Mouse (Mus musculus): ENCODE results near the gene Lcn9.
A peak's percentile ranks its signal among the peaks of the same experiment; 100 is the strongest.
"Not testable (repeated sequence)": the region's sequence is repeated elsewhere in the genome, so short reads cannot be mapped to it uniquely, and the experiment has no call there.

Lcn9 gene

DNA sequence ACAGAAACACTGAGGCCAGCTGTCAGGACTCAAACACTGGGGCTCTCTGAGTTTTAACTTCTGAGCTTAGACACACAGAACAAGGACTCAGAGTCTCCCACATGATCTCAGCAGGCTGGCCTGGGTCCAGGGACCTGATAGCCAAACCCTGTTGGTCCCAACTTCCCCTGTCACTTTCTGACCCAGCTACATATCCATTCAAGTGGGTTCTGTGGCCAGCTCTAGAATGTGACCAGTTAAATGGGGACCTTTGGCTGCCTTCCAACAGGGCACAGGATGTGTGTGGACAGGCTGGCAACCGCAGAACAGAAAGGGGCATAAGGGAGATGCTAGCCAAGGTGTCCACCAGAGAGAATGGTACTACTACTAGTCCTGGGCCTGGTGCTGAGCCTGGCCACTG, at the start of gene Lcn9:
Lcn9 (plus strand) TSS at position 348 of the 400 bp plus-strand sequence.
- DNase-seq (ENCODE audit: extremely low spot score), result no peak

DNA sequence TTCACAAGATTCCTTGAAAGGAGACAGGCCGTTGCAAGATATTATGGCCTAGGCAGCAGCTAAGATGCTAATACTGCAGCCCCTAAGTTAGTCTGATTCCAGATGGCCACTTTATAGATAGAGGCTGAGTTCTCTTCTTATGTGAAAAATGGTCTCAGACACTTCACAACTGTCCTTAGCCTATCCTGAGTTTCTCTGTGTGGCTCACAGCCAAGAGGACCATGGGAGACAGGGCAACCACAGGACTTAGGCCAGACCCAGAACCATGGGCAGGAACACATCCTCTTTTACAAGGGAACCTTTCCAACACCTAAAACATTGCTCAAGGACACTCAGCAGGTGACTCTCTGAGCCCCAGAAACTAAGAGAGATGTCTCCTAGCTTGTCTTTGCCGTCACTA, 49.4 kb upstream of the Lcn9 start:
- no peak for DNase-seq (ENCODE audit: extremely low spot score)

DNA sequence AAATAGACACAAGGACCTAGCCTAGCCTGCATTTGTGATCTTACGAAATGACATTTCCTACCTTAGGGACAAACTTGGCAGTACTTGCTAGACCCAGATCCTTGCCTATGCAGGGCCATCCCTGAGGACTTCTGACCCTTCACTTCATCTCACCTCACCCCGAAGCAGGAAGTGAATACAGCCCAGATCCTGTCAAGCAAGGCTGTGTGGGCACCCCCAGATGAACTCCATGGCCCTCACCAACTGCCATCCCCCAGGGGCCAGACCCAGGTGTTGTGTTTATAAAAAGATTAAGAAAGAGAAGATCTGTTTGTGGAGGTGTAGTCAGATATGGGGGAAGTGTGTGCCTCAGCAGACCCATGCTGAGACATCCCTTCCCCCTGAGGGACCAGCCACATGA, 48.3 kb upstream of the Lcn9 start:
- DNase-seq (ENCODE audit: extremely low spot score), result no peak

DNA sequence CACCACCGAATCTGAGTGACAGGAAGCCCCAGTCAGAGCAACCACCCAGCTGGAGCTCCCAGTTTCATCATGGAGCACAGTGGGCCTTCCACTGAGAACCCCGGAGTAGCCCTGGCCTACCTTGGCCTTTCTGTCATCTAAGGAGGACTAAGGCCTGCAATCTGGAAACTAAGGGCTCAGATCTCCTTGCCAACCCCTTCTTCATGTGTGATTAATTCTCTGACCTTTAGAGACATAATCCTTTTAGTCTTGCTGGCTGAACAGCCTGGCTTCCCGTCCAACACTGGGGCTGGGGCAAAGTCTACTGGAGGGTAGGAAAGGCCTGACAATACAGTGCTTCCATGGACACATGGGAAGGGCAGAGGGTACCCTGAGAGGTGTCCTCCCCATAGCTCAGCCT, 47.0 kb upstream of the Lcn9 start:
- no peak for DNase-seq (ENCODE audit: extremely low spot score)

DNA sequence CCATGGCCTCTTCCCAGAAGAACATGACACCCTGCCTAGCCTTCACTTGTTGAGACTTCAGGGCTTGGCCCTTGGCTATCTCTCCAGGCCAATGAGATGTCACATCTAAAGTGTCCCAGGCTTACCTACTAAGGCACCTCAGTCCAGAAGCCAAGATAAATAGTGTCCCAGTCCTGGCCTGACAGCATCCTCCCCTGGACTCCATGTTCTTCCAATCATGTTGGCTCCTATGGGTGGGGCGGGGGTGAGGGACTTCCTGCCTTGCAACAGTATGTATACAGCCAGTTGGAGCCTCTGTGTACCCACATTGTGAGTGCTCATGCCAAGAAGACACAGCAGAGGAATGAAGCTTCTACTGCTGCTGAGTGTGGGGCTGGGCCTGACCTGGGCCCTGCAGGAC, 46.2 kb upstream of the Lcn9 start, which contains the start of gene Lcn11:
Lcn11 (plus strand) TSS at position 301 of the 400 bp plus-strand sequence.
- DNase-seq (ENCODE audit: extremely low spot score), result no peak

DNA sequence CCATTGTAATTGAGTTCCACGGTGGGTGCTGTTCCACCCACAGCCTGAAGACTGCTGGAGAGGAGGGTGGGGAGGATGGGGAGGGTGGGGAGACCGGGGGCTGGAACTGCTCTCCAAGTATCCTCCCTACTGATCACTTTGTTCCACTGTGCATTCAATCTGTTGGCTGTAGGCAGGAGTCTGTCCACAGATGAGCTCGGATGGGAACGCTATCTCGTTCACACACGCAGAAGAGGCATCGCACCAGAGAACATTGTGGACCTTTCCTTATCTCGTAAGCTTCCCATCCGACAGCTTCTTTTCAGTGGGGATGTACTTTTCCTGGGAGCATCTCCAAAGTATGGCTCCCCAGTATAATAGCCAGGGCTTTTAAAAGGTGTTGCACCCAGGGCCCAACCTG, 43.9 kb upstream of the Lcn9 start:
- no peak for DNase-seq (ENCODE audit: extremely low spot score)

DNA sequence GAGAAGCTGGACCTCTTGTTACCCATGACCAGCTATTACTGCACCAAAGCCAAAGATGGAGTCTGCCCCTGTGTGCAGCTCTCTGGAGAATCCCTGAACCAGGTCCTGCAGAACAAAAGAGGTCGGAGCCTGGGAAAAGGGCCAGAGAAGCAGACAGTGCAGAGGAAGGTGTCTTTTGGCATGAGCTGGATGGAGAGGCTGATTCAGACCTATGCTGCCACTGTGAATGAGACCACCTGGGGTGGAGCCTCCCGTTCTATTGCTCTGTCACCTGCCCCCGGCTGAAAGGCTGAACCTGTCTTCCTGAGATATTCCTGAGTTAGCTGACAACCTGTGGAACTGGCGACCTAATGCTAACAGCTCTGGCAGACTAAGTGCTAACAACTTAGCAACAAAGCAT, 42.0 kb upstream of the Lcn9 start:
- no peak for DNase-seq (ENCODE audit: extremely low spot score)

DNA sequence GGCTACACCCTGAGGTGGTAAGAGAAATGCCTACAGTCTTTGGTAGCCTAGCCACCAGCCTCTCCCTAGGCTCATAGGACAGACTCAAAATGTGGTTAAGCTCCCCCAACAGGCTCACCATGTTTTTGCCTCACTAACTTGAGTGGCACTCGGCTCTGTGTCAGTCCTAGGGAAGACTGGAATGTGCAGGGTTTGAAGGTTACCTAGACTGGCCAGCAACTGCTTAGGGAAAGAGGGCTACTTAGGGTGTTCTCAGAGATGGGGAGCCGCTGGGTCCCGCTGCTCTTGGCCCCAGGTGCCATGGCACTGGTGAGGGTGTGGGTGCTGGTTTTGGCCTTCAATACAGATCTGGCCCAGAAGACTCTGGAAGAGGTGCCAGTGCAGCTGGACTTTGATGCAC, 41.0 kb upstream of the Lcn9 start, which contains the start of gene Gm13539:
Gm13539 (plus strand) TSS at position 301 of the 400 bp plus-strand sequence.
- no peak for DNase-seq (ENCODE audit: extremely low spot score)

DNA sequence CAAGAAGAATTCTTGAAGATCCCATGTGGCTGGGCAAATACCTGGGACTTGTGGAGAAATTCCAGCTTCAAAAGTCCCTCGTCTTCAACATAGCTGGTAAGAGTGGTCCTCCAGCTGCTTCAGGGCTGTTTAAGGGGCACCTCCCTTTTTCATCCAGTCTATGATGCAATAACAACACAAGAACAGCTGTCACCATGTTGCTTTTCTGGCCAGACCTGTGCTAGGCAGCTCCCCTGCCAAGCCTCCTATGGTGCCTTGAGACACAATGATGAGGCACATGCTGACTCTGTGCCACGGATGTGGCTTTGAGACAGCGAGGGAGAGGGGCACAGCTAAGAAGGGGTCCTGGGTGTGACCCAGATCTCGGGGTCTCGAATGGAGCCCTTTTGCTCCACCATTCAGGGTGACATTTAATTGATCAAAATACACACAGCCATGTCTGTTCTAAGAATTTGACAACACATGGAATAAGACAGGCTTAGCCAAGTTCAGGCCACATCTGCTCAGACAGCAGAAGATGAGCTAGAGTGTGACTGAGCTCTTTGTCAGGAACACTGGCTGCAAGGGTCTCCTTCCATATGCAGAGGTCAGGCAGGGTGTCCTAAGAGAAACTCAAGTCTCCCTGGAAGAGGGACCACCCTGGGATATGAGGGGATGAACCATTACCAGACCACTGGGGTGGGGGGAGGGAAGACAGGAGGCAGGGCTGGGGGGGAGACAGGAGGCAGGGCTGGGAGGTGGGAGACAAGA, 37.2 kb upstream of the Lcn9 start:
- peak; percentile 4 for DNase-seq (ENCODE audit: extremely low spot score)

DNA sequence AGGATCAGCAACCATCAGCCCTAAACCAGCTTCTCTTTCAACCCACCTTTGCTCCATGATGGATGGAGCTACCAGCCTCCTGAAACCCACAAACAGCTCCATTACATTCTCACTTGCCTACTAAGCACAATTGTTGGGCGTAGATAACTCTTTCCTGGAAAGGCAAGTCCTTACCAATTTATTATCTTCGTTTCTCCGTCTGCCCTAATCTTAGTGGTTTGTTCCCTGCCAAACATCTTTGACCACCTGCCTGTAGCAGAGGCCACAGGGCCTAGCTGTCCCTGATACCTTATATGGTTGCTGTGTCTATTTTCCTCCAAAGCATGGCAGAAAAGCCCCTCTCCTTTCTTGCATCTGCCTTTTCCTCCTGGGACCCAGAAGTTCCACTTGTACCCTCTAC, 33.9 kb upstream of the Lcn9 start:
- DNase-seq (ENCODE audit: extremely low spot score), result no peak

DNA sequence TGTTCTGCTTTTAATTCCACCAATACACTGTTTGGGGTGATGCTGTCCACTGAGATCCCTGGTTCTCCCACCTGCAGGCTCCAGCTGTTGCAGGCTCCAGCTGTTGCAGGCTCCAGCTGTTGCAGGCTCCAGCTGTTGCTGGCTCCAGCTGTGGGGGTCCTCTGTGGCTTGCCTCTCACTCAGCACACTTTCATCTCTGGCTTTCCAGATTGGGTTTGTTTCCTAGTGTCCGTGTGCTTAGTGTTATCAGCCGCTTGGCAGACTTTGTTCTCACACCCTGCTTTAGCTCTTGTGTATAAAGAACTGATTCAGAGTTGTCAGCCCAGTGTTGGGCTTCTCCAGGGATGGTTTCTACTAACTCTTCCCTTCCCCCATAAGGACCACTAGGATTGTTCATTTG, 25.3 kb upstream of the Lcn9 start:
- DNase-seq (ENCODE audit: extremely low spot score), result no peak

DNA sequence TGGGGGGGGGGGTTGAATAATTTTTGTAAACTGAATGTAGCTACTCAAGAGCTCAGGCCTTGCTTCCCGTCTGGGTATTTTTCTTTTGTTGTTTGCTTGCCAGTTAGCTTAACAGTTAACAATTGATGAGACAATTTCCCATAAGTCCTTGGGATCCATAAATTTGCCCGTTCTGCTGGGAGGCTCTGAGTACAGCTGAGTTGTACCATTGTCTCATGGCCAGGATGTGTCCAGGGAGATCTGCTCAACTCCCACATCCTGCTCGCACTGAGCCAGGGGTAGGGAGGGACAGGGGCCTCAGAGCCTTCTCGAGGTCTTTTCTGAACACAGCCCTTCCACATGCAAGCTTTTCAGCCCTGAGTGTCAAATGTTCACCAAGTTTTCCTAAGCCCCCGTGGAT, 24.9 kb upstream of the Lcn9 start:
- DNase-seq (ENCODE audit: extremely low spot score), result no peak

DNA sequence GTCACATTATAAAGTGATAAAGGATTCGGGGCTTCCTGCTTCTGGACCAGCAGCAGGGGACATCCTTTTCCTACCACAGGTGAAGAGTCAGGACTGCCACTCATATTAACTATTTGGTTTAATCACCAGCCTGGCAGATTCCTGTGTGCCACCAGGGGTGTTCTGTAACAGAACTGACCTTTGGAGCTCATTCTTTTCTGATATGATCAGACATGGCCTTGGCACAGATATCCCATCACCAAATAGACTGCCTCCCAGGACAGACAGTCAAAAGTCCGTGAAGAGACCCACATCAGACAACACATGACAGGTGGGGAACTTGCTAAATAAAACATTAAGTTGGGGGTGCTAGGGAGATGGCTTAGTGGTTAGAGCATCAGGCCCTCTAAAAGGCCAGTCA, 11.2 kb upstream of the Lcn9 start:
- no peak for DNase-seq (ENCODE audit: extremely low spot score)

DNA sequence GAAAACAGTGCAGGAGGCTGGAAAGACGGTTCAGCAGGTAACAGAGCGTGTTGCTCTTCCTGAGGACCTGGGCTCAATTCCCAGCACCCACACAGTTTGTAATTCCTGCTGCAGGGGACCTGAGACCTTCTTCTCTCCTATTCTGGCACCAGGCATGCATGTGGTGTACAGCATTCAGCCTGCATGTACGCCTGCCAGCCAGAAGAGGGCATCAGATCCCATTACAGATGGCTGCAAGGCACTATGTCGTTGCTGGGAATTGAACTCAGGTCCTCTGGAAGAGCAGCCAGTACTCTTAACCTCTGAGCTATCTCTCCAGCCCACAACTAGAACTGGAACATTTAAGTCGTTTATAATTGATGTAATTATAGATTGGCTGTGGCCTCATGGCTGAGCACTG, 9.6 kb upstream of the Lcn9 start:
- no peak for DNase-seq (ENCODE audit: extremely low spot score)

DNA sequence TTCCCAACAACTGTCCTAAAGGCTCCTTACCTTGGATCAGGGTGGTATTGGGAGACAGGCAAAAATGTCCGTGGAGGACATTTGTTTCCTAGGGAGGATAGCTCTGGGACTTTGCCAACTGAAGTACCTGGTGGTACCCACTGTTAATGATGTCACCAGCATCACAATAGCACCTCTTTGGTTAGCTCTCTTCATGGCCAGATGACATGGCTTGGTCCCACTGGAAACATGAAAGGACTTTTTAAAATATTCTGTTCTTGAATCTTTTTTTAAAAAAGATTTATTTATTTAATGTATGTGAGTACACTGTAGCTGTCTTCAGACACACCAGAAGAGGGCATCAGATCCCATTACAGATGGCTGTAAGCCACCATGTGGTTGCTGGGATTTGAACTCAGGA, 7.2 kb upstream of the Lcn9 start, which contains the start of gene Glt6d1:
Glt6d1 (minus strand) TSS at position 101 of the 400 bp plus-strand sequence.
- DNase-seq (ENCODE audit: extremely low spot score), result not testable (repeated sequence)

DNA sequence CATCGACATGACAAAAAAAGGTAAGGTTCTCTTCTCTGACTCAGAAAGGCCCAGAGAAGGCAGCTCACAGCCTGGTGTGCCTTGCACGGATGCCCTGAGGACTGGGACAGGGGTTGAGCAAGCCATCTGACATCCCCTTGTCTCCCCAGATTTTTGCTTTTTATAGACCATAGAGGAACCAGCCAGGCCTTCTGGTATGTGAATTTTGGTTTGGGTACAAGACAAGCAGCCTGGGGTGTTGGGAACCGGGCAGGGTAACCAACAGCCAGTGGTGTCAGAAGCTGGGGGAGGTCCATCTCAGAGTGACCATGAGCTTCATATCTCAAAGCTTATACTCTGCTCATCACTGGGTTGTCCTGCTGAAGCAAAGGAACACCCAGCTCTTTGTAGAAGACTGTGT, 1.8 kb downstream of the Lcn9 start:
- DNase-seq (ENCODE audit: extremely low spot score), result no peak

DNA sequence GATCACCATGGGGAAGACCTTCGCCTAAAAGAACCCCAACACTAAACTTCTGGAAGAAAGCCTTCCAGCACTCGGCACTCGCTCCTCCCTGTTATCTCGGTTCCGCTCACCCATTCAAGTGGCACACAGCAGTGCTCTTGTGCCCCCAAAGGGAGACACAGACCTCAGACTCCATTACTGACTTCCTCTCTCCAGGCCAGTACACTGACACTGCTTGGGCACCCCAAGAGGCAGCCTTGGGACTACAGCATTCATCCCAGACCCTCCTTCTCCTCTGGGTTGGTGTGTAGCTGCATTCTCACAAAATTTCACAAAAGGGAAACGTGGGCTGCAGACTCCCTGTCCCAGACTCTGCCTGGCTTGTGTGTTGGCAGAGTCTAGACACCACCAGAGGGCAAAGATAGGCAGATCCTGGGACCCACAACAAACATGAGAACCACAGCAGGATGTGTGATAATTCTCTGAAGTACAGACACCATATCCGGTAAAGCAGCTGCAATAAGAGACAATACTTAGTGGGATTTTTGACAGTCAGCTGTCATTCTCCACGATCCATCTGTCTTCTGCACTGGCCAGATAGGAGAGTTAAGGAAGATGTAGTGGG, 5.5 kb downstream of the Lcn9 start:
- DNase-seq (ENCODE audit: extremely low spot score), result no peak

DNA sequence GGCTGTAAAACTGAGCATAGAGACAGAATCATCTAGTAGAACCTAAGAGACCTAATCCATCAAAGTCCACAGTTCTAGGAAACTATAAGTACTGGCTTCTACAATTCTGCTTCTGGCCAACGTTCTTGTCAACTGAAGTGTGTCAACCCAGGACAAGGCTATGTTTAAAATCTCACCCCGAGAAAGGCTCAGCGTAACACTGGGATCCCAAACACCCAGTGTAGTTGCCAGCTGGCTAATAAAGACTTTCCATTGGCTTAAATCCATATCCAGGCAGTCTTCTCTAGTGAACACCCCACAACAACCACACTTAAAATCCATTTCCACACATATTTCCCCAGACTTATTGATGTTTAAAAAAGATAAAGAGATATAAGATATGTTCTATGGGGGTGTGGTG, 7.8 kb downstream of the Lcn9 start:
- no peak for DNase-seq (ENCODE audit: extremely low spot score)

DNA sequence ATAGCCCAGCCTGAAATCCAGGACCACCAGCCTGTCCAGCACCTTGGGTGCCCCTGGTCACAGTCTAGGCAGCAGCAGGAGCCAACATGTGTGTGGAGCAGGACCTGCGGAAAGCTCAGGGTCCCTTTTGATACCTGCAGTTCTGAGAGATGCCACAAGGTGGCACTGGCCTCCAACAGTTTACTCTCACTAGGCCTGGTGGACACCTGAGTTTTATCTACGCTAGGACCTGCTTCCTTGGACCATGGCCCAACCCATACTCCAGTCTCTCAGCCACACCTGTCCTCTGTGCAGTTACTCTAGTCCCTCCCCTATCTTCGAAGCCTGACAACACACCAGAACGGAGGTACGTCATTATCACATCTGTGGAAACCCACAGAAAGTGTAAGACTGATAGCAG, 13.3 kb downstream of the Lcn9 start:
- peak; percentile 65 for DNase-seq (ENCODE audit: extremely low spot score)

DNA sequence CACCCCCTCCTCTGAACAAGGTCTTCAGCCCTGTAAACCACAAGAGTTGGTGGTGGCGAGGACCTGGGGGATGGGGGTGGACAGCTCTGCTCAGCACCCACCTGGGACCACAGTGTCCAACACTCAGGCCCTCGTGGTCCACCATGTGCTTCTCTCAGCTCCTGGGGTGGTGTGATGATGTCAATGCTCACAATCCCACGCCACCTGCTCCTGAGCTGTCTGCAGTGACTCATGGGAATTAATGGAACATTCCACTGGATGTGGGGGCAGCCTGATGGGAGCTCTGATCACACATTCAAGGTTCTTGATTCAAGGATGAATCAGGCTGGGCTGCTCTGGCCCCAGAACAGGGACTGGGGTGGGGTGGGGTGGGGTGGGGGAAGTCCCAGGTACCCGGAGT, 19.2 kb downstream of the Lcn9 start:
- no peak for DNase-seq (ENCODE audit: extremely low spot score)

DNA sequence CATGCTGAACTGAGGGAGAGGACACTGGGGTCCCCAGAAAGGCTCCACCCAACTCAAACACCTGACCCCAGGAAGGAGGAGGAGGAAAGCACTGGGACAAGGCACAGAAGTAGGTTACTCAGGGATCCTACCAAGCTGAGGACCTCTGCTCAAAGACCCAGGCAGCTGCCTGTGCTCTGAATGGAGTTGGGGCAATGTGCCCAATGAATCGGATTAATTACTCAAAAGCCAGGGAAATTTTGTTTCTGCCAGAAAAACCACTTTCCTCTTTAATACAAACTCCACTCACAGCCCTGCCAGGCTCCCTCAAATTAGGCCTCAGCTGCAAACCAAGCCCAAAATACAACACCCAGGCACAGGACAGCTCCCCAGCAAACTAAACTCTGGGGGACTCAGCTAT, 19.8 kb downstream of the Lcn9 start:
- no peak for DNase-seq (ENCODE audit: extremely low spot score)

DNA sequence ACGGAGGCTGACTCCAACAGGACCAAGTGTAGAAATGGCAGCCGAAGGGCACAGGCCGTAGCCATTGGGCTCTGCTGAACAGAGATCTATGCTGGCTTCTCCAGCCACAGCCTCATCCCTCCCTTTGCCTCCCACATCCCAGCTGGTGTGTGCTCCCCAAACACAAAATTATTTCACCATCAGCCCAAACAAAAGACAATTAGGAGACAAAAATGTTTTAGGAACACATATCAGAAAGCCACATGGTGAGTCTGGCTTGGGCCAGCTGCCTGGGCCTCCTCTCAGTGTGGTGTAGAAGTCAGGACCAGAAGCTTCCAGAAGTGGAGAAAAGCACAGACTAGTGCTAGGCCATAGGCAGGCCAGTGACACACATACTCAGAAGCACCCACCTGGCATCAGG, 21.1 kb downstream of the Lcn9 start:
- no peak for DNase-seq (ENCODE audit: extremely low spot score)

DNA sequence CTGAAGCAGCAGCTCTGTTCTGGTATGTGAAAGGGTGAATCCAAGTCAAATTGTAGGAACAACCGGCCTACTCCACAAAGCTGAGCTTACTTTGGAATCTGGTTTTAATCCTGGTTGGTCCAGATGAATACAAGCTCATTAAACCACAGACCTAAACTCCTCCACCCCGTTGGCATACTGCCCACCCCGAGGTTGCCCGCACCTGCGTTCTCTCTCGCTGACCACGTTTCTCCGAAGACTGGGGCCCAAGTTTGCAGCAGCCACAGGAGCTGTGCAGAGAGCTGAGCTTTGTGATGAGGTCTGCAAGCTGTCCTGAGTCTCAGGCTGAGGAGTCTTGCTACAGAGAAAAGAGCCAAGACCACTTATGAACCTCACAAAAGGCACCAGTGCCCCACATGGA, 23.6 kb downstream of the Lcn9 start:
- no peak for DNase-seq (ENCODE audit: extremely low spot score)

DNA sequence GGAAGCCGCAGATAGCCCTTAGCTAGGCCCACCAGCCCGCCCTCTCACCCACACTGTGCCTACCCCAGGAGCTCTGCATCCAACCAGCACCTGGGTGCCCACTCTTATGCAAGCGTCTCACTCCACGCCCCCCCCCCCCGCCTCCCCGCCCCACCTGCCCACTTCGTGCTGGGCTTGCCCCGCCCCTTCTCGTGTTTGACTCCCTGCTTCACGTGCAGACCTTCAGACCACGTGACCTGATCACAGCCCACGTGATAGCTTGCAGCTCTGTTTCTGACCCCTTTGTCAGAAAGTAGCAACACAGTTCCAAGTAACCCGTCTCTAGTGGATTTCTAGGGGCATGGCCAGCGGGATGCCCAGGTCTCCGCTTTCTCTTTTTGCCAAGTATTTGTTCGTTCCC, 24.3 kb downstream of the Lcn9 start, which contains the start of gene Sohlh1:
Sohlh1 (minus strand) TSS at position 23 of the 400 bp plus-strand sequence.
- DNase-seq (ENCODE audit: extremely low spot score), result no peak
